Mouse (Mus musculus) megakaryocyte, embryonic 14.5 days (primary cell): ENCODE results near the gene Lrpap1.

ENCODE experiments used
- FLI1 ChIP-seq: IDR thresholded peaks from 2 replicates; pipeline ENCODE4 v1.6.1; 2012; ENCODE audit warnings: low read length, inconsistent platforms, mixed read lengths
- GATA1 ChIP-seq: IDR thresholded peaks from 3 replicates; pipeline ENCODE4 v1.6.1; 2012; ENCODE audit warnings: mixed read lengths, low read length, inconsistent platforms, borderline replicate concordance

- TF ChIP-seq GATA1 (no peak), FLI1 (no peak)
Measured at GRCm38 (mm10) chr5:35129208-35129607, 23.6 kb upstream of the Lrpap1 start.
